Mouse (Mus musculus) forebrain, embryonic 13.5 days (tissue): ENCODE data around the gene Tiam1. TPM values are rescaled to one million over a fixed set of nuclear protein-coding genes. Genes with fewer than 3 reads are reported as not detected.

Experiments
- ATAC-seq: fragments of 200-750 bp; cut with Nextera tagmentation; 2 replicates; pipeline ENCODE4 v1.8.0; 2017
- H3K27ac ChIP-seq: fragments of 300-500 bp; sonication (generic); 2 replicates; pipeline ENCODE4 v1.5.1; 2015; ENCODE audit warnings: inconsistent platforms, mild to moderate bottlenecking, moderate library complexity
- H3K27me3 ChIP-seq: fragments of 300-500 bp; sonication (generic); 2 replicates; pipeline ENCODE4 v1.6.1; 2015; ENCODE audit warnings: mild to moderate bottlenecking, inconsistent platforms
- H3K36me3 ChIP-seq: fragments of 300-500 bp; sonication (generic); 2 replicates; pipeline ENCODE4 v1.6.1; 2015; ENCODE audit warnings: mild to moderate bottlenecking, inconsistent platforms; ENCODE audit not compliant: poor library complexity, severe bottlenecking
- H3K4me1 ChIP-seq: fragments of 300-500 bp; sonication (generic); 2 replicates; pipeline ENCODE4 v1.6.1; 2015; ENCODE audit warnings: inconsistent platforms
- H3K4me2 ChIP-seq: fragments of 300-500 bp; sonication (generic); 2 replicates; pipeline ENCODE4 v1.6.1; 2015; ENCODE audit warnings: inconsistent platforms, mild to moderate bottlenecking, moderate library complexity
- H3K4me3 ChIP-seq: fragments of 300-500 bp; sonication (generic); 2 replicates; pipeline ENCODE4 v1.5.1; 2015; ENCODE audit warnings: mild to moderate bottlenecking, inconsistent platforms
- H3K9ac ChIP-seq: fragments of 300-500 bp; sonication (generic); 2 replicates; pipeline ENCODE4 v1.6.1; 2015; ENCODE audit warnings: mild to moderate bottlenecking, inconsistent platforms
- H3K9me3 ChIP-seq: fragments of 300-500 bp; sonication (generic); replicated peaks from 2 replicates; pipeline ENCODE4 v1.6.1; 2016; ENCODE audit warnings: inconsistent platforms
- WGBS: fragments of 180-500 bp; shearing (Covaris S2); methylation state at CpG from one replicate; pipeline ENCODE4 v1.1.7; 2015; 5-methylcytosine and 5-hydroxymethylcytosine counted together
- polyA plus RNA-seq: library from polyadenylated mRNA; unstranded; fragments of >200 nt; fragmentation: Nextera tagmentation; extraction: Ambion mirVana; gene quantifications from 2 replicates; pipeline ENCODE4 v1.2.1, GENCODE M21; 2015

Tiam1 gene
- polyA plus RNA-seq, 1 experiment from 2014 or later, result 29.4 TPM

DNA sequence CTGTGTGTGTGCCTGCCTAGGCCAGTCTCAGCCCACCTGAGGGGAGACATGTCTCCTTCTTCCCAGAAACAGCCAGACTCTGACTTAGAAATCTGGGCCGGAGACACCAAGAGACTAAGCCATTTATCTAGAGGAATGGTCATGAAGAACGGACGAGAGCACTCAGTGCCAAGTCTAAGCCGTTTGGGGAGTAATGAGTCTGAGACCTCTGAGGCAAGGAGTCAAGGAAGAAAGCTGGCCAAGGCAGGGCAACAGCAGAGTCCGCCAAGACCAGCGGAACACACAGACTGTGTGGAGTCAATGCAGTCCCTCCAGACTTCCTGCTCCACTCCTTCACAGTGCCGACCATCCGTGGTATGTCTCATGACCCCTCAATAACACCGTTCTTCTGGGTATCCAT lies 129.0 kb downstream of the Tiam1 start:
- H3K4me2 ChIP-seq, result no peak overlapping the region
- H3K27me3 ChIP-seq, result no peaks in the 10 kb centered on the region
- no peak for ATAC-seq
- H3K36me3 ChIP-seq, result peaks cover 11% of the 10 kb centered on the region
- H3K4me1 ChIP-seq, result peaks cover 10% of the 10 kb centered on the region
- H3K4me3 ChIP-seq, result no peak overlapping the region
- H3K9ac ChIP-seq, result no peak overlapping the region
- H3K27ac ChIP-seq, result no peak overlapping the region
- 94% methylated on average over 9 of the region's 9 CpGs for WGBS
- H3K9me3 ChIP-seq, result no peaks in the 10 kb centered on the region; the same call in 1 of the 2 replicates

GRCm38 (mm10) chr16:90011521-90012181 lies 131.9 kb downstream of the Tiam1 start:
- no peak for ATAC-seq
- Histone ChIP-seq H3K4me1 (peaks cover 13% of the 10 kb centered on the region), H3K36me3 (peaks cover 11% of the 10 kb centered on the region), H3K9ac (no peak overlapping the region), H3K4me3 (no peak overlapping the region), H3K4me2 (no peak overlapping the region), H3K27ac (no peak overlapping the region), H3K27me3 (no peaks in the 10 kb centered on the region), H3K9me3 (no peaks in the 10 kb centered on the region; the same call in 1 of the 2 replicates)
- WGBS, result 72% methylated on average over 32 of the region's 32 CpGs

GRCm38 (mm10) chr16:90008504-90008903 lies 135.1 kb downstream of the Tiam1 start:
- H3K27ac ChIP-seq, result no peak overlapping the region
- peaks cover 11% of the 10 kb centered on the region for H3K36me3 ChIP-seq
- H3K9ac ChIP-seq, result no peak overlapping the region
- 90% methylated on average over 6 of the region's 6 CpGs for WGBS
- no peak overlapping the region for H3K4me2 ChIP-seq
- ATAC-seq, result no peak
- no peaks in the 10 kb centered on the region; the same call in 1 of the 2 replicates for H3K9me3 ChIP-seq
- H3K27me3 ChIP-seq, result no peaks in the 10 kb centered on the region
- peaks cover 13% of the 10 kb centered on the region for H3K4me1 ChIP-seq
- no peak overlapping the region for H3K4me3 ChIP-seq

- WGBS, result 88% methylated on average over 13 of the region's 13 CpGs
- Histone ChIP-seq H3K27me3 (no peaks in the 10 kb centered on the region), H3K9ac (no peak overlapping the region), H3K27ac (no peak overlapping the region), H3K9me3 (no peaks in the 10 kb centered on the region; the same call in 1 of the 2 replicates), H3K4me1 (peaks cover 13% of the 10 kb centered on the region), H3K36me3 (peaks cover 11% of the 10 kb centered on the region), H3K4me3 (no peak overlapping the region), H3K4me2 (no peak overlapping the region)
- ATAC-seq, result no peak
Observed at GRCm38 (mm10) chr16:90007391-90007977, 136.1 kb downstream of the Tiam1 start.

- no peaks in the 10 kb centered on the region for H3K36me3 ChIP-seq
- no peak for ATAC-seq
- H3K27ac ChIP-seq, result no peak overlapping the region
- no peaks in the 10 kb centered on the region for H3K9me3 ChIP-seq
- 96% methylated on average over 14 of the region's 14 CpGs for WGBS
- no peaks in the 10 kb centered on the region for H3K27me3 ChIP-seq
- no peak overlapping the region for H3K9ac ChIP-seq
- no peak overlapping the region for H3K4me2 ChIP-seq
- no peak overlapping the region for H3K4me3 ChIP-seq
- H3K4me1 ChIP-seq, result no peaks in the 10 kb centered on the region
Observed at GRCm38 (mm10) chr16:90003556-90003955, 140.0 kb downstream of the Tiam1 start.

- H3K9ac ChIP-seq, result no peak overlapping the region
- H3K9me3 ChIP-seq, result no peaks in the 10 kb centered on the region; the same call in 1 of the 2 replicates
- no peak overlapping the region for H3K27ac ChIP-seq
- peaks cover 9% of the 10 kb centered on the region for H3K4me1 ChIP-seq
- peaks cover 6% of the 10 kb centered on the region for H3K36me3 ChIP-seq
- H3K4me3 ChIP-seq, result no peak overlapping the region
- ATAC-seq, result peak; percentile 58
- H3K27me3 ChIP-seq, result no peaks in the 10 kb centered on the region
- WGBS, result 36% methylated on average over 7 of the region's 7 CpGs
- no peak overlapping the region for H3K4me2 ChIP-seq
Observed at GRCm38 (mm10) chr16:89995155-89995554, 148.4 kb downstream of the Tiam1 start.

DNA sequence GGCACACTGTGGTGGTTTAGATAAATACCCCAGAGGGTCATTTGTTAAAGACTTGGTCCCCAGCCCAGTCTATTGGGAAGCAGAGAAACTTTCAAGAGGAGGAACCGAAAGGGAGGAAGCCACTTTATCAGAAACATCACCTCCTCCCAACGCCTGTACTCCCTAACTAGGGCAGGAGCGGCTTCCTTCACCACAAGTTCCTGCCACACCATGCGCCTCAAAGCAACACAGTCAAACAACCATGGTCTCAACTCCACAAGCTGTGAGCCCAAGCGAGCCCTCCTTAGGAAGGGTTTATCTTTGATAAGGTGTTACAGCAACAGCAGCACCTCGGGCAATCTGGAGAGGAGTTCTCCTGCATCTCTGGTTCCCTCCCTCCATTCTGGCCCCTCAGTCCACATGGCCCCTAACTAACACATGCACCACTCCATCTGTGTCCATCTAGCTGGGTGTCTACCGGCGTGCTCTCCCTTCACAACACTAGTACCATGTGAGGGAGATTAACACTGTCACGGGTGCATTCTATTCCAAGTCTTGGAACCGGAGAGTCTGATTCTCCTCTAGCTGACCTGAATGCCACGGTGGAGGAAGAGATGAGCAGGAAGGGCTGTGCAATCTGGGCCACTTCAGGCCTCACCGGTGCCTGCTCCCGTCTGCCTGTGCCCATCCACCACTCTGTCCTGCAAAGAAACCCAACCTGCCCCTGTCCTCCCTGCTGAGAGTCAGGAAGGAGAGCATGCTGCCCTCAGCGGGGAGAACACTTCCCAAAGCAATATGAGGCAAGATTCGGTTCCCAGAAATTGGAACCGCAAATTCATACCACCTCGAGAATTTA lies 149.4 kb downstream of the Tiam1 start:
- Histone ChIP-seq H3K4me2 (no peak overlapping the region), H3K4me1 (peaks cover 9% of the 10 kb centered on the region), H3K36me3 (peaks cover 6% of the 10 kb centered on the region), H3K27me3 (no peaks in the 10 kb centered on the region), H3K4me3 (no peak overlapping the region), H3K9ac (no peak overlapping the region), H3K27ac (no peak overlapping the region), H3K9me3 (no peaks in the 10 kb centered on the region; the same call in 1 of the 2 replicates)
- WGBS, result 90% methylated on average over 17 of the region's 17 CpGs
- no peak for ATAC-seq

DNA sequence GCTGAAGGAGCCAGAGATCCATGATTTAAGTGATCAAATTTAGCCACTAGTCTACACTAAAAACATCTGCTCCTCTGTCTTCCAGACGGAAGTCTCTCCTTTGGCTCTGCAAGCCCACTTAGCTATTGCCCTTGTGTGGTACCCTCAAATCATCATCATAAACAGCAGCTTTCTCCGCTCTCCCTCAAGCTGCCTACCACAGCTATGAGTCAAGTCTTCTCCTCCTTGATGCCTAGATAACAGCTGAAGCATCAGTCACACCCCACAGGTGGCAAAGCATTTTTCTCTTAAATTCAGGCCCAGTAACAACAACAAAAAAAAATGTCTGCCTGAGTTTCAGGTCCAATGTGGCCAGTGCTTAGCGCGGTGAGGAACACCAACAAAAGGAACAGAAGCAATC lies 150.1 kb downstream of the Tiam1 start:
- H3K4me3 ChIP-seq, result no peak overlapping the region
- H3K4me2 ChIP-seq, result no peak overlapping the region
- no peak overlapping the region for H3K27ac ChIP-seq
- no peaks in the 10 kb centered on the region; the same call in 1 of the 2 replicates for H3K9me3 ChIP-seq
- 95% methylated on average over 4 of the region's 4 CpGs for WGBS
- peaks cover 9% of the 10 kb centered on the region for H3K4me1 ChIP-seq
- H3K9ac ChIP-seq, result no peak overlapping the region
- ATAC-seq, result no peak
- H3K27me3 ChIP-seq, result no peaks in the 10 kb centered on the region
- peaks cover 6% of the 10 kb centered on the region for H3K36me3 ChIP-seq

- H3K27me3 ChIP-seq, result no peaks in the 10 kb centered on the region
- 89% methylated on average over 12 of the region's 12 CpGs for WGBS
- H3K4me2 ChIP-seq, result no peak overlapping the region
- no peak for ATAC-seq
- H3K4me3 ChIP-seq, result no peak overlapping the region
- H3K36me3 ChIP-seq, result peaks cover 6% of the 10 kb centered on the region
- H3K9ac ChIP-seq, result no peak overlapping the region
- H3K27ac ChIP-seq, result no peak overlapping the region
- peaks cover 15% of the 10 kb centered on the region for H3K4me1 ChIP-seq
- no peaks in the 10 kb centered on the region; the same call in 1 of the 2 replicates for H3K9me3 ChIP-seq
Observed at GRCm38 (mm10) chr16:89991701-89992152, 151.8 kb downstream of the Tiam1 start.

GRCm38 (mm10) chr16:89990288-89990955 lies 153.1 kb downstream of the Tiam1 start:
- Histone ChIP-seq H3K27ac (no peak overlapping the region), H3K27me3 (no peaks in the 10 kb centered on the region), H3K4me3 (no peak overlapping the region), H3K4me2 (no peak overlapping the region), H3K36me3 (no peaks in the 10 kb centered on the region), H3K9ac (no peak overlapping the region), H3K4me1 (peaks cover 11% of the 10 kb centered on the region), H3K9me3 (no peaks in the 10 kb centered on the region)
- WGBS, result 86% methylated on average over 5 of the region's 5 CpGs
- no peak for ATAC-seq

DNA sequence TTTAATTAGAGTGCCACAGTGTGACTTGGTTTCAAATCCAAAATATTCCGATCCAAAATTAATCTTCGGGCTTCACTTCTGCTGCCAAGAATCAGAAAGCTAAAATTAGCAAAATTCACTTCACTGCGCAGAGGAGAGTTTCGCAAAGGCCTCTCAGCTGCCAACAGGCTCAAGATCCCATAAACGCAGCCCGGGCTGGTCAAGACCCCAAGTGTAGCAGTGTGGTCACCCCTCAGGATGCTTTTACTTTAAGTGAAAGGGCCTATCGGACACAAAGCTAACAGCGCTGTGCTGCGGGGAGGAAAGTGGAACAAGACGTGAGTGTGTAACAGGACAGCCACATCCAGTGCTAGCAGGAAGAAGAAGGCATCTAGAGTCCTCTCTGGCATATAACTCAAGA lies 153.8 kb downstream of the Tiam1 start:
- no peak overlapping the region for H3K4me2 ChIP-seq
- no peak overlapping the region for H3K27ac ChIP-seq
- no peak overlapping the region for H3K4me3 ChIP-seq
- H3K9me3 ChIP-seq, result no peaks in the 10 kb centered on the region
- 0 out of 2 replicates have a peak, but pooled peaks cover 7% of the 10 kb centered on the region for H3K4me1 ChIP-seq
- H3K27me3 ChIP-seq, result no peaks in the 10 kb centered on the region
- no peaks in the 10 kb centered on the region for H3K36me3 ChIP-seq
- no peak overlapping the region for H3K9ac ChIP-seq
- 88% methylated on average over 10 of the region's 10 CpGs for WGBS
- ATAC-seq, result no peak
